Mouse (Mus musculus) myocyte (in vitro differentiated cells): ENCODE measurements at regions not wholly inside any gene's neighbourhood (a gene's known extent, or its start where the extent isn't known, plus 50 kb on each side); places are given as distances from the start of the nearest gene placed in this dataset.

Experiments used
- H3K27me3 ChIP-seq: one replicate; pipeline ENCODE4 v1.6.1; 2011; ENCODE audit not compliant: control insufficient read depth, insufficient read depth, insufficient read length
- H3K36me3 ChIP-seq: one replicate; pipeline ENCODE4 v1.6.1; 2011; ENCODE audit not compliant: control insufficient read depth, insufficient read depth
- H3K4me2 ChIP-seq: one replicate; pipeline ENCODE4 v1.6.1; 2011; ENCODE audit warnings: low read depth, control low read depth
- H3K4me3 ChIP-seq: one replicate; pipeline ENCODE4 v1.5.1; 2011; ENCODE audit warnings: mild to moderate bottlenecking, control low read depth, moderate library complexity
- H3K79me2 ChIP-seq: one replicate; pipeline ENCODE4 v1.6.1; 2011; ENCODE audit not compliant: control insufficient read depth, insufficient read depth
- H3ac ChIP-seq: one replicate; pipeline ENCODE4 v1.6.1; 2011; ENCODE audit not compliant: control insufficient read depth, insufficient read length
- CEBPB ChIP-seq: IDR thresholded peaks from 2 replicates; pipeline ENCODE4 v1.6.1; 2011; ENCODE audit warnings: mild to moderate bottlenecking, moderate library complexity; ENCODE audit not compliant: poor library complexity, insufficient read depth, severe bottlenecking
- E2F4 ChIP-seq: IDR thresholded peaks from one replicate; pipeline ENCODE4 v1.6.1; 2011; ENCODE audit warnings: mild to moderate bottlenecking, control low read depth, moderate library complexity; ENCODE audit not compliant: insufficient read depth
- MAX ChIP-seq: IDR thresholded peaks from one replicate; pipeline ENCODE4 v1.6.1; 2011; ENCODE audit warnings: low read depth, mild to moderate bottlenecking, control low read depth
- MYOD1 ChIP-seq, 3 experiments: IDR thresholded peaks; one replicate each; pipeline ENCODE4 v1.6.1; 2011; ENCODE audit warnings: control low read depth in 2 of 3, low read depth in 2 of 3, mild to moderate bottlenecking in 2 of 3, moderate library complexity in 1 of 3; ENCODE audit not compliant: insufficient read length in 2 of 3, control insufficient read depth in 1 of 3
- MYOG ChIP-seq, 3 experiments: IDR thresholded peaks; one replicate each; pipeline ENCODE4 v1.6.1; 2011; ENCODE audit warnings: control low read depth in 2 of 3, low read depth in 2 of 3, mild to moderate bottlenecking in 2 of 3; ENCODE audit not compliant: insufficient read length in 2 of 3, control insufficient read depth in 1 of 3, insufficient read depth in 1 of 3
- POLR2A ChIP-seq: IDR thresholded peaks from one replicate; pipeline ENCODE4 v1.6.1; 2011; ENCODE audit warnings: low read depth, mild to moderate bottlenecking, control low read depth, moderate library complexity; ENCODE audit not compliant: insufficient read length
- POLR2AphosphoS2 ChIP-seq: IDR thresholded peaks from one replicate; pipeline ENCODE4 v1.6.1; 2011; ENCODE audit warnings: low read depth, control low read depth; ENCODE audit not compliant: insufficient read length
- REST ChIP-seq: IDR thresholded peaks from one replicate; pipeline ENCODE4 v1.6.1; 2011; ENCODE audit warnings: mild to moderate bottlenecking, control low read depth, moderate library complexity; ENCODE audit not compliant: insufficient read depth, insufficient read length
- SRF ChIP-seq: IDR thresholded peaks from one replicate; pipeline ENCODE4 v1.6.1; 2011; ENCODE audit warnings: low read depth; ENCODE audit not compliant: control insufficient read depth, insufficient read length
- TCF12 ChIP-seq: IDR thresholded peaks from one replicate; pipeline ENCODE4 v1.6.1; 2011; ENCODE audit warnings: mild to moderate bottlenecking, control low read depth; ENCODE audit not compliant: poor library complexity, insufficient read depth, severe bottlenecking
- TCF3 ChIP-seq: IDR thresholded peaks from one replicate; pipeline ENCODE4 v1.6.1; 2011; ENCODE audit warnings: low read depth, control low read depth; ENCODE audit not compliant: insufficient read length
- USF1 ChIP-seq: IDR thresholded peaks from one replicate; pipeline ENCODE4 v1.6.1; 2011; ENCODE audit warnings: low read depth, mild to moderate bottlenecking, control low read depth, moderate library complexity

DNA sequence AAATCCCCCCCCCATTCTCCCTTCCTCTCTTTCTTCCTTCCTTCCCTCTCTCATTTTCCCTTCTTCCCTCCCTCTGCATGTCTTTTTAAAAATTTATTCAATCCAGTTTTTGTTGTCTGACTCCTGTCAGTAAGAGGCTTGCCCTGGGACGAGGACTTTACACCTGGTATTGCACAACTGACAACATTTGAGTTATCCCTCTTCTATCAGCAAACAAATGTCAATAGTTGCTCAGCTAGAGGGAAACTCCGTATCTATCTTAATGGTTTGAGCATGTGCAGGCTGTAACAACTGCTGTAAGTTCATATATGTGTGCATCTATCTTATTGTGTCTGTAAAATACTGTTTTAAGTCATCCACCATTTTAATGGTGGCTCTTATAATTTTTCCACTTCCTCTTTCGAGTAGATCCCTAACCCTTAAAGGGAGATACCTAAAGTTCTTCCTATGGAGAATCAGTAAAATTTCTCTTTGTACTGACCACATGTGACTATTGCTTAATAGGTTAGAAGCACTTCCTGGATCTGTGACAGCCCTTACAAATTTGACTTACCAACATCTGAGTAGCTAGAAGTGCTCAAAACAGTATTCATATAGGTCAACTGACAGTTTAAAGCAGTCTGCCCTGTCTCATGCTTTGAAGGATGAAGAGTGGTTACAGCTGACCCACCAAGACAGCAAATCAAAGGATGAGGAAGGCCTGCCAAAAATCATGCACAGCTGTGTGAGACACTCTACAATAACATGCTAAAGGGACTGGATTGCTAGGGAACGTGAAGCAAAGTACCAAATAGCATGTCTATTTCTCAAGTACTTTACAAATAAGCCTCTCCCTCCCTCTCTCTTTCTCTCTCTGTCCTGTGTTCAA lies 231.0 kb upstream of the Mpdz start:
- H3K4me2 ChIP-seq: no peak overlapping the region
- no peak overlapping the region for H3K4me3 ChIP-seq
- H3ac ChIP-seq: no peak overlapping the region
- TF ChIP-seq SRF (no peak), POLR2A (no peak), MYOG (IDR thresholded peaks at IDR 0.05; ENCODE audit: control insufficient read depth in 1 of 3, insufficient read depth in 1 of 3, insufficient read length in 2 of 3, low read depth in 2 of 3) (no peak), POLR2AphosphoS2 (no peak), TCF3 (no peak), MYOD1 (IDR thresholded peaks at IDR 0.05; ENCODE audit: control insufficient read depth in 1 of 3, insufficient read length in 2 of 3, low read depth in 2 of 3) (no peak), USF1 (no peak), E2F4 (no peak), MAX (no peak), REST (no peak), CEBPB (no peak), TCF12 (no peak)
- no peaks in the 10 kb centered on the region for H3K79me2 ChIP-seq
- no peaks in the 10 kb centered on the region for H3K36me3 ChIP-seq
- no peaks in the 10 kb centered on the region for H3K27me3 ChIP-seq

DNA sequence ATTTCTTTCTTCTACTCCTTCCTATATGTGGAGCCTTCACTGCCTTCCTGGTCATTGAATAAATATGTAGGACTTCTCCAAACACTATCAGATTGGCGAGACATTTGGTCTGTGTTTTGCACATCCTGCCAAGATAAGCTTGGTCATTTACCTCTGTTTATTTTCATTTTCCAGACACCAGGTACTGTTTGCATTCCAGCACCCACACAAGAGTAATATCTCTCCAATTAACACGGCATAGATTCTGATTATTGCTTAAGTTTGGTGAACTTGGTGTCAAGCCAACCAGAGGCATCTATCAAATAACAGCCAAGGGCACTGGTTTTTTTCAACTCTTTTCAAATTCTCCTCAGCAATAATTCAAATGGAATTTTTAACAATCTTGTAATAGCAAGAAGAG lies 229.4 kb upstream of the Mpdz start:
- no peak overlapping the region for H3K4me3 ChIP-seq
- no peaks in the 10 kb centered on the region for H3K79me2 ChIP-seq
- H3ac ChIP-seq: no peak overlapping the region
- H3K36me3 ChIP-seq: no peaks in the 10 kb centered on the region
- H3K27me3 ChIP-seq: no peaks in the 10 kb centered on the region
- H3K4me2 ChIP-seq: no peak overlapping the region
- TF ChIP-seq POLR2AphosphoS2 (no peak), REST (no peak), CEBPB (no peak), MAX (no peak), POLR2A (no peak), MYOD1 (IDR thresholded peaks at IDR 0.05; ENCODE audit: control insufficient read depth in 1 of 3, insufficient read length in 2 of 3, low read depth in 2 of 3) (no peak), MYOG (IDR thresholded peaks at IDR 0.05; ENCODE audit: control insufficient read depth in 1 of 3, insufficient read depth in 1 of 3, insufficient read length in 2 of 3, low read depth in 2 of 3) (no peak), TCF3 (no peak), E2F4 (no peak), TCF12 (no peak)

DNA sequence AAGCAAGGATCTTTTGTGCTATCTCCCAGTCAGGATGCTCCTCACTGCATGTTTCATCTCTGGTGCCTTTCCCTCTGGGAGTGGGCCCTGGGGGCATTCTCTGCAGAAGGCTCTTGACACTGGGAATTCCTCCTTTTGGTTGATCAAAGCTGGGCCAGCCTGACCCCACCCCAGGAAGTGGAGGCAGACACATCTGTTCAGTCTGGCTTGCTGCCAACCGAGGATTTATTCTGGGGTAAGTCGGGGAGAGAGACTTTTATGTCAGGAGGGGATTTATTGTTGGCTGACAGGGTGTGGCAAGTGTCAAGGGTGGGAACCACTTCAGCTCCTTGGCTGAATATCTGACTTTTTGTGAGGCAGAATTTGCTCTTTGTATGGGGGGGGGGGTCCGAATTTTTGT lies 226.6 kb upstream of the Mpdz start:
- Histone ChIP-seq H3K4me3 (no peak overlapping the region), H3K36me3 (no peaks in the 10 kb centered on the region), H3K27me3 (no peaks in the 10 kb centered on the region), H3K79me2 (no peaks in the 10 kb centered on the region), H3ac (no peak overlapping the region), H3K4me2 (peak overlapping the region; percentile 18)
- TF ChIP-seq MAX (no peak), REST (no peak), TCF3 (no peak), MYOD1 (IDR thresholded peaks at IDR 0.05; ENCODE audit: control insufficient read depth in 1 of 3, insufficient read length in 2 of 3, low read depth in 2 of 3) (peak in 2 of 3 experiments; percentile 11 to 44), MYOG (IDR thresholded peaks at IDR 0.05; ENCODE audit: control insufficient read depth in 1 of 3, insufficient read depth in 1 of 3, insufficient read length in 2 of 3, low read depth in 2 of 3) (peak in 1 of 3 experiments; percentile 13), E2F4 (no peak), SRF (no peak), POLR2AphosphoS2 (no peak), USF1 (no peak), CEBPB (no peak), POLR2A (no peak), TCF12 (peak; percentile 4)

GRCm38 (mm10) chr4:81661096-81661495 lies 218.5 kb upstream of the Mpdz start:
- H3ac ChIP-seq: no peak overlapping the region
- H3K36me3 ChIP-seq: no peaks in the 10 kb centered on the region
- H3K79me2 ChIP-seq: no peaks in the 10 kb centered on the region
- no peak for TF ChIP-seq POLR2AphosphoS2
- no peak for TF ChIP-seq TCF3
- TF ChIP-seq E2F4: no peak
- TF ChIP-seq SRF: no peak
- TF ChIP-seq TCF12: no peak
- TF ChIP-seq MAX: no peak
- TF ChIP-seq USF1: no peak
- TF ChIP-seq POLR2A: no peak
- no peak for TF ChIP-seq MYOG (IDR thresholded peaks at IDR 0.05; ENCODE audit: control insufficient read depth in 1 of 3, insufficient read depth in 1 of 3, insufficient read length in 2 of 3, low read depth in 2 of 3)
- TF ChIP-seq CEBPB: no peak
- no peak for TF ChIP-seq MYOD1 (IDR thresholded peaks at IDR 0.05; ENCODE audit: control insufficient read depth in 1 of 3, insufficient read length in 2 of 3, low read depth in 2 of 3)
- no peak for TF ChIP-seq REST
- H3K4me2 ChIP-seq: no peak overlapping the region
- H3K27me3 ChIP-seq: no peaks in the 10 kb centered on the region
- H3K4me3 ChIP-seq: no peak overlapping the region
